ENCODE assay signal across 14 mouse cellular contexts in genomic region chr2:181048986-181049385, GRCm38 (mm10). TPM values are rescaled to one million over a fixed set of nuclear protein-coding genes. Genes with fewer than 3 reads are reported as not detected.
"Had no signal": no experiment of that assay in that cellular context is flagged by ENCODE, and none has a peak within 500 bp of the region (broad histone marks: within the 10 kb centered on the region; RNA-seq: fewer than 3 reads in every experiment).

No protein-coding gene starts in this region.

- DNase-seq: embryo, embryonic 11 days; forebrain, postnatal 0 days; gastrocnemius, postnatal 10 days; gastrocnemius, postnatal 14 days; gastrocnemius, postnatal 25 days; gastrocnemius, postnatal 36 days; heart, adult 11 months; heart, adult 18-20 months; heart, adult 2 months had no signal

RNA-seq across cellular contexts. Expression of gene Chrna4, which starts 5.6 kb away (rescaled TPM):
- total RNA-seq: common myeloid progenitor, adult 5-6 weeks; gastrocnemius, adult 2 months; granulocyte monocyte progenitor cell, adult 5-6 weeks; heart, adult 18-20 months; heart, adult 2 months; heart, adult 8-10 months had no signal
- polyA plus RNA-seq: erythroblast, embryonic 14.5 days; heart, adult 2 months had no signal
